Mouse (Mus musculus): ENCODE data around the gene Cdyl.

Cdyl gene

DNA sequence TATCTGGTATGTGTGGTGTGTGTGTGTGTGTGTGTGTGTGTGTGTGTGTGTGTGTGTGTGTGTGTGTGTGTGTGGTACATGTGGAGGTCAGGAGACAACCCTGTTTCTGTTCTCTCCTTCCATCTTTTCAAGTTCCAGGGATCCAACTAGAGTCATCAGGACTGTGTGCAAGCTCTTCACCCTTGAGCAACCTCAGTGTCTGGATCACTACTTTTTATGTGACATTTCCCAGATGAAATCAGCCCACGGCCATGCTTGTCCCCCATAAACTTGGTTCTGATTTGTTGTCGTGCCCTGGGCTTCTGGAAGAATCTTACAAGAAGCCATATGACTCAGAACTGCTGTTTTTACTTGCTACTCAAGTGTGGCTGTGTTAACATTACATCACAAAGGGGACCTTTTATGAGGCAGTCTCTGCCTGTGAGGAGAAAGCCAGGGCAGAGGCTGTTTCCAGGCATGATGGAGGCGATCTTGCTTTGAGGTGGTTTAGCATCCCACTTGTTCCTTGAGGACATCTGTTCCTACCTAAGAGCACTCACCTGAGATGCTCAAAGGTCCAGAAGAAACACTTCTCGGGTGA lies at the start of gene Cdyl:
Gene Cdyl (plus strand): TSS at position 428 of the 580 bp plus-strand sequence.
- DNase-seq = peak; percentile 76

DNA sequence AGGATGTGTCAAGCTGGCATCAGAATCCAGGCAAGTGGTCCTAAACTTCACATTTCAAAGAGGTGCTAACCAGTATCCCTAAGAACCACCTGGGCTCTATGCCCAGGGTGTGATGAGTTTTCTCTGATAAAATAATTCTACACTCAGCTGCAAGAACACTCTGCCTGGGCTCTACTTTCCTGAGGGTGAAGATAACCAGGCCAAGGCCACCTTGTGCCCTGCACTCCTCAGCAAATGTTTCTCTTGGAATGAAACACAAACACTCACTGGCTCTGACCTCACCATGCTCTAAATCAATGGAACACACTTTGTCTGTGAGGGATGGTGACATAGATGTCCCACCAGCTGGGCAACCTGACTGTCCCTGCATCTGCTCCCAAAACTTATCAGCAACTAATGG lies 48.9 kb upstream of the Cdyl start:
- peak; percentile 51 for DNase-seq

DNA sequence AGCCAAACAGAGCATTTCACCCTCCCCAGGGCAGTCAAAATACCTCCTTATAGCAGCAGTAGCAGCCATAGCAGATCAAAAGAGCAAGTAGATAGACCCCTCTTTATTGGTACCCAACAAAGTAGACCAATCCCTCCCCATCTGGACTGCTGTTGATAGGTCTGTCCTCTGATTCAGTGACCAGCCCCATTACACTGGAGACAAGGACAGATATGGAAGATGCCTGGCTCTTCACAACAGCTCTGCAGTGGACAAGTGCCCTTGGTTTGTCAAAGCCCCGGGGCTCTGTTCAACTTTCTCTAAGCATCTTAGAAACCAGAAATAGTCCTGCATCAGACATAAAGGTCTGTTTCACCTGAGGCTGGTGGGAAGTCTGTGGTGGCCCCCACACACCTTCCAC lies 47.1 kb upstream of the Cdyl start:
- DNase-seq = peak; percentile 62

DNA sequence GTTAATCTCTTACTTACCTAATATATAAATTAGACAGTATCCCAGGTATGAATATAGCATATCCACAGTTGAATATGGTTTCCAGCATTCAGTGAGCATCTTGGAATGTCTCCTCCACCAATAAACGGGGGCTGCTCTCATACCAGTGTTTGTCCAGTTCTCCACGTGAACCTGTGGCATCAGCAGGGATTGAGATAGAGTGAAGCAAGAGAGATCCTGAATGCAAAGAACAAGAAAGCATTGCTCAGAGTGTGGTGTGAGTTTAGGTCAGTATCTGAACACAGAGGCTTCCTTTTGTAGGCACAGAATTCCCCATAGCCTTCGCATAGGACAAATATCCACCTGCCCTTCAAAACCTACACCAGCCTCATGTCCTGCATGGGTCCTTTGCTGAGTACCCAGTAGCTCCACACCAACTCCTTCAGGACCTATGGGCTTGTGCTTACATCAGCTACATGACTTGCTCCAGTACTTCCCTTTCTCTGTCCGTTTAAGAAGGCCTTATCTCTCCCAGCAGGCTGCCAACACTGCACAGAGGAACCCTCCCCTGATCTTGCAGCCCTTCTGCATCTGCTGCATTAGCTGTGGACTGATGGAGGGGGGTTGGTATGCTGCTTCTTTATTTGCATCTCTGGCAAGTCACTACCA lies 44.7 kb upstream of the Cdyl start:
- DNase-seq = peak; percentile 79

DNA sequence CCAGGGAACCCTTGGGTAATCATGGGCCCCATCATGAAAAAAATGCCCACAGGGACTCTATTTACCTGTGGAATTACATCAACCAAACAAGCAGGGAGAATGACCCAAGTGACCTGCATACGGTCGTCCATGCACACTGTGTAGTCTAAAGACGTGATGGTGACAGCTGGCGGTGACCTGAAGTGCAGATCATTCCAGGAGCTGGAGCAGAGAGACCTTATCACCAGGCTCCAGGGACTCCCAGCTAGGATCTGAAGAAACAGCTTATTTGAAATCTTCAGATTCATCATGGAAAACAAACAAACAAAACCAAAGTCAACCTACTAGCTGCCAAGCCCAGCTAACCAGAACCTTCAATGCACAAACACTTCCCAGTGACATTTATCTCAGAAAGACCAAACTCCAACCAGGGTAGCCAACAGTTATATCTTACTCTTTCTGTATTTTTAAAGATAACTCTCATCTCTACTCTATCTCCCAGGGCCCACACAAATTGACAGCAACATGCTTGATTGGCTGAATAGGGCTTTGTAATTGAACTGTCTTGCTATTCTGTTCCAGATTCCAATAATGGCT lies 43.0 kb upstream of the Cdyl start:
- peak; percentile 64 for DNase-seq

DNA sequence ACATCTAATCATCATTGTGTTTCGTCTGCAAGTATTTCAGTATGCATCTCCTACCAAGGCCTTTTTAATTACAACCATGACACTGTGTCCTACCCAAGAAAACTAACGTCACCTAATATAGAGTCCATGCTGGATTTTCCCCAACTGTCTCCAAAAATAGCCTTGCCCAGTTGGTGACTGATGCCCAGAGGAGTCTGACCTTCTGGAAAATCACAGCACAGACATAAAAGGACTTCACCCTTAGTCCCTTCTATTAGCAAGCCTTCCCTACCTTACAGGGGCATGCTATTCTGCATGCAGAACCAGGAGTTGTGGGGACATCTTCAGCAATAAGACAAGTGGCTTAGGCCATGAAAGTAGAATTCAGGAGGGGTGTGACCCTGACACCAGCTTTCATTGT lies 40.3 kb upstream of the Cdyl start:
- peak; percentile 89 for DNase-seq

DNA sequence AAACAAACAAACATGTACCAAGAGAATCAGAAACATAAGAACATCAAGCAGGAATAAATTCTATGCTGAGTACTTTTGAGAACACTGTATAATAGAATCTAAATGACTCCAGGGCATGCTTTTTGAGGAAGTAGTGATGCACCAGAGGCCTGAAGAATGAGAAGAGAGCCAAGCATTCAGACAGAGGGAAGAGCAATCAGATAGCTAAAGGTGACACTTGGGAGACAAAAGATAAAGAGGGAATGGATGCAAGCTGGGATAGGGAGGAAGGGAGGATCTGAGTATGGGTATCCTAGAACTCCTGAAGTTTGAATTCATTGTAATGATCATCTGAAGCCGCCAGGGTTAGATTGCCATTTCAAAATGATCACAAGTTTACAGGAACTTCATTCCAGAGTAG lies 38.9 kb upstream of the Cdyl start:
- no peak for DNase-seq

DNA sequence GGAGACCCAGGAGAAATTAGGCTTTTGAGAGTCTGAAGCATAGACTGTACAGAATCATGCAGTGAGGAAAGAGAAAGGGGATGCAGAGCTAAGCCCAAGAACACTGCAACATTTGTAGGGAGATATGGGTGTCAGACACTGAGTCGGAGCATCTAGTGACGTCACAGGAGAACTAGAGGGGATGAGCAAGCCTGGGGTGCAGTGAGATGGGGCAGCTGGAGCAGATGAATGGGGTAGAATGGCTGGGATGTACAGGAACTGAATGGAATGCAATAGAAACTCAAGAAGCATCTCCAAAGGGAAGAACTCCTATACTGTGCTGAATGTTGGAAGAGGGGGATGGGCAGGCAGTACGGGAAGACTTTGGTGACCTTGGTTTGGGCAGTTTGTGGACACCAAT lies 34.8 kb upstream of the Cdyl start:
- peak; percentile 74 for DNase-seq

DNA sequence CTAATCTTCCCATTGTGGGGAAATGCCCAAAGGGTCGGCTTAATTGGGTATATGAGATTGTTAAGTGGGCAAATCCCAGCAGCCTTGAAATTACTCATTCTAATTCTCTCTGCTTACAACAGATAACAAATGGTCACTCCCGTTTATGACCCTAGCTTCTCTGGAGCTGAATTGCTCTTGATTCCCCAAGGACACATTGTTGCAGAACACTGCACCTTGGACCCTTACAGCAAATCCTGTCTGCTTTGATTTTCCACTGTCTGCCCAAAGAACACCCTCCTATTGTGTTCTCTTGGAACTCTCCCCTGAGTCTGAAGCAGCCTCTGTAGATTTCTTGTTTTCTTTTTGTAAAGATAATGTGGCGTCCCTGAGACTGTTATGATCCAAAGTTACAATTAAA lies 34.1 kb upstream of the Cdyl start:
- DNase-seq = no peak

DNA sequence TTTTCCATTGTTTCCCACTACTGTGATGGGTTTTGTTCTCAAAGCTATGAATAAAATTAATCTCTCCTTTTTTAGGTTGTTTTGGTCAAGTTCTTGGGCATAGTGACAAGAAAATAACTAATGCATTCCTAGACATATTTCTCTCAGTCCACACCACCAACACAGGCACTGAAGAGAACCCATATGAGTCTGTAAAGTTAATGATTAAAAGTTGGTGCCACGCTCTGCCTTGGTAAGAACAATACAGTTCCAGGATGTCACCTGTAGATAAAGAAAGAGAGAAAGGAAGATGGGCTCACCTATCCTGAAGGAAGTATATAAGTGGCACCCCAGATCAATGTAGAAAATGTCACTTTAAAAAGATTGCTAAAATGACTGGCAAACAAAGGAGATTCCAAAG lies 32.3 kb upstream of the Cdyl start:
- DNase-seq = no peak

DNA sequence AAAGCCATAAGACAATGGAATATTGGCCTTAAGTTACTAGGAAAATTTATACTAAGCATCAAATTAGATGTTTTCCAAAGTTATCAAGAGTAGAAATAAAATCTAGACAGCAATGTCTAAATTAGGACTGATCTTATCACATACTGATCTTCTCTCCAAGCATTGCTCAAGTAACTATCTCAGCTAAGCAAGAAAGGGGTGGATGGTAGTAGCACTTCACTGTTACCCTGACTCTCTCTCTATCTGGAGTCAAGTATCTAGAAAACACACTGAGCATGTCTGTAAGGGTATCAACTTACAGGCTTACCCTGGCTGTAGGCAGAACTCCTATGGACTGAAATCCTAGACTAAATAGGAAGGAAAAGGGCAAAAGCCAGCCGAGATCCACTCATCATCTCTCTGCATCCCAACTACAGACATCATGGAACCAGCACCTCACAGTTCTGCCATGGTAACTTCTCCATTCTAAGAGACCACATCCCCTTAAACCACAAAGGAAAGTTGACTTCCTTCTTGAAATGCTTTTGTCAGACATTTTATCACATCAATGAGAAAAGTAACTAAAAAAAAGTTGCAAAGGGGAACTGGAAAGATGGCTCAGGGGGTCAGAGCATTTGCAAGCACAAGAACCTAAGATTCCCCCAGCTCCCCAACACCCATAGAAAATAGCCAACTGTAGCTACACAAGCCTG lies 12.4 kb upstream of the Cdyl start:
- peak; percentile 86 for DNase-seq

DNA sequence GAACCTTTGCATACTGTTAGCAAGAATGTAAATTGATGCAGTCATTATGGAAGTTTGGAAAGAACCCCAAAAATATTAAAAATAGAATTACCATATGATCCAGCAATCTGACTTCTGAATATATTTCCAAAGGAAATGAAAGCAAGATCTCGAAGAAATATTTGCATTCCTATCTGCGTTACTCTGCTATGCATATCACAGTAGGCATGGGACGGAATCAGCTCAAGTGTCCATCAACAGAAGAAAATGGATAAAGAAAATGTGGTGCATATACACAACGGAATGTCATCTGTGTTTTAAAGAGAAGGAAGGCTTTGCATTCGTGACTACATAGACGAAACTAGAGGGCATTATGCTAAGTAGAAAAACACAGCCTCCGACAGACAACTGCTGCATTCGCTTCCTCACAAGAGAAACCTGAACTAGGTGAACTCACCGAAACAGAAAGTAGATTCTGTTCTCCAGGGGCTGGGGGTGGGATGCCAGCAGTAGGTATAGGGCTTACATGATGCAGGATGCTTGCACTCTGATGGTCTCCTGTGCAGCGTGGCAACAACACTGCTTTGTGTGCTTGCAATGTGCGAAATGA lies 9.3 kb upstream of the Cdyl start:
- peak; percentile 46 for DNase-seq

DNA sequence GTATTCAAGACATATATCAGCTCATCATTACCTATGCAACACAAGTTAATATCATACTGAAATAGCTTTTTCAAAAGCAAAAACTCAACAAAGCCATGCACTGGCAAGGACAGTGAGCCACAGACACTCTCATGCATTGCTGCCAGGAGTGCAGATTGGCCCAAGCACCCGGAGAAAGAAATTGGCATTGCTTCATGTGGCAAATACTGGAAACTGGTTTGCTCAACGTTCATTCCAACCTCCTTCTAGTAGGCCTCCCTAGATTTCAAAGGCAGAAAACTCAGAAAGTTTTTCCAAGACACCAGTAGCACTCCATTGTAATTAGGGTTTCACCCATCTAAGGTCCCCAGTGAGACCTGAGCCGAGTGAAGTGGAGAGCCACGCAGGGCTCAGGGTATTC lies 6.8 kb upstream of the Cdyl start:
- peak; percentile 84 for DNase-seq

DNA sequence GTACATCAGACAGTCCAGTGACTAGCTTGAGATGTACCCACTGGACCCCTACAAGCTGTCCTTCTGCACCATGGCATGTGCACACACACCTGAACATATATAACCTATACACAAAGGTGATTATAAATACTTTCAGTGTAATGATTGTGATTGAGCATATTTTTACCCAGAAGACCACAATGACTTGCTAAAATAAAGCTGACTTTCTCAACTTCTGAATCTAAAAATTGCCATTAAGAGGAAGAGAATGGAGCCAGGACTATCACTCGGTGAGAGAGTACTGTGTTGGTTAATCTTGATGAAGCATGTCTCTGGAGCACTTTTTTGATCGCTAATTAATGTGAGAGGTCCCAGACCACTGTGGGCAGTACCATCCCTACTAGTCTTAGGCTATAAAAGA lies 2.8 kb upstream of the Cdyl start:
- peak; percentile 18 for DNase-seq

DNA sequence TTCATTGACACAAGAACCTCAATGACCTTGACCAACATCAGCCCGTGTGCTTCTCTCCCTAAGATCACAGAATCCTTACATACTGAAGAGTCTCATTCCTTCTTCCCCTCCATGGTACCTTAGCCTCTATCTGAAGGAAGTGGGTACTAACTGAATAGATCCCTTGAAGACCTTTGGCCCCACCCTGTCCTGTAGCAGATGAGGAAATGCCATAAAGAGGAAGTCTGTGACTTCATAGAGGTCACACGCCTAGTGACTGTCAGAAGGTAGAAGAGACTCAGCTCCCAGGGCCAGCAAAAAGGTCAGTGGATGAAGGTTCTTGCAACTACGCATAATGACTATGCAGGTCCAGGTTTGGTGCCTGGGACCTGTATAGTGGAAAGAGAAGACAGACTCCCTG lies 5.8 kb downstream of the Cdyl start:
- peak; percentile 83 for DNase-seq

DNA sequence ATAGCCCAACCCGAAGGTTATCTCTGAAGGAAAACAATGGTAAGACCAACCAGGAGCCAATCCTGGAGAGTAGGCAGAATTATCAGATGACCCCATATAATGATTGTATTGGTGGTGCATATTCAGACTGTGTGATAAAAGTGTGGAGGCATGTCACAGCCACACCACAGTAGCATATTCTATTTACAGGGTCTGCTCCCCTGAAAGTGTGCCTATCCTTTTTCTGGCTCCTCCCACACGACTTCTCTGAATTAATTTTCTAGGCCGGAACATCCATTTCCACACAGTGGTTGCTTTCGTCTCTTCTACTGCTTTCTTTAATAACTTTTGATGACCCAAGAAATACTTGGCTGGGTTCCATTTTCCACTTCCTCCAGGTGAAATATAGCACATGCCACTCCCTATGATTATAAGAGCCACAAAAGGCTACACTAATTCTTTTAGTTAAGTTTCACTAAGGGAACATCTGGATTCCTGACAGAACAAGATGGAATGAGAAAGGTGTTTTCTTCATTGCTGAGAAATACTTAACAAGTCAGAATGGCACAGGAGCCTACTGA lies 10.4 kb downstream of the Cdyl start:
- DNase-seq = no peak

DNA sequence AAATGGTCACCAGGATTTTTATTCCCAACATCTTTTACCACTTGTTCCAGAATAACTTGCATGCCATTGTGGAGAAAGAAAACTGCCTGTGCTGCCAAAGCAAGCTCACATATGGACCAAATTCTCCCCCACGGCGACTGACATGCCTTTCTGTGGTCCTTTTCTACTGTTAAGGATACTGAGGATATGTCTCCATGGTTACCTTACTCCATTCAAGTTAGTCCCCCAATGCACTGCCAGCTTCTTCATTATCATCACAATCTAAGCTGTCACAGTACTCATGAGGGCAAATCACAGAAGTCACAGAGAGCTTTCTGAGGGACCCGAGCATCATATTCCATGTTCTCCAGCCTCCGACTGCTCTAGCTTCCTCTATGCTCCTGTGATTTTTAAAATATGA lies 11.2 kb downstream of the Cdyl start:
- peak; percentile 70 for DNase-seq

DNA sequence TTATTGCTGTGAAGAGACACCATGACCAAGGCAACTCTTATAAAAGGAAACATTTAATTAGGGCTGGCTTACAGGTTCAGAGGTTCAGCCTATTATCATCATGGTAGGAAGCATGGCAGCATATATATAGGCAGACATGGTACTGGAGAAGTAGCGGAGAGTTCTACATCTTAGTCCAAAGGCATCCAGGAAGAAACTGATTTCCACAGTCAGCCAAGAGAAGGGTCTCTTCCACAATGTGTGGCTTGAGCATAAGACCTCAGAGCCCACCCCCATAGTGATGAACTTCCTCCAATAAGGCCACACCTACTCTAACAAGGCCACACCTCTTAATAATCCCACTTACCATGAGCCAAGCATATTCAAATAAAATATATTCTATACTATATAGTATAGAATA lies 17.3 kb downstream of the Cdyl start:
- DNase-seq = peak; percentile 24

DNA sequence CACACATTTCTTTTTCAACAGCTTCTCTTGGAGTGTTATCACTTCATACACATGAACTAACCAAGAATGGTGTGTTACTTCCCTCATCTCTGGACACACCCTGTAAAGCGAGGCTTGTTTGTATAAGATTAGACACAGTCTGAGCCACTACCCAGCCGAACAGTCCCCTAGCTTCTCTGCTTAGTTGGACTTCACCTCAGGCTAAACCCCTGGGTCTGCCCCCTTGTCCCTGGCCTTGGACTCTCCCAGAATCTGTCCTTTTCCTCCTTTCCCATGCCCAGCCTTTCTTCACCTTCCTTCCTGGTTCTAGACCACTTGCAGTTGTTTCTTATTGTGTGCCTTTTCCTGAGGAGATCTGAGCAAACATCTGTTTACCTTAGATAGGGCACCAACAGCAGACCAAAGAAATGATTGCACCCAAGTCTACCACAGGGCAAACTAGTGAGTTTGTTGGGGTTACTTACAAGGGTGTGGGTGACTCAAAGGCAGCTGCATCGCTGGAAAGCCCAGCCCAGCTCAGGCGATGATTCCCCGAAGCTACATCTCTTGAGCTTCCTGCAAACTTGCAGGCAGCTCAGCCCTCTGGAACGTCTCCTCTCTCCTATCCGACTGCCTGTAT lies 17.9 kb downstream of the Cdyl start:
- DNase-seq = peak; percentile 59

DNA sequence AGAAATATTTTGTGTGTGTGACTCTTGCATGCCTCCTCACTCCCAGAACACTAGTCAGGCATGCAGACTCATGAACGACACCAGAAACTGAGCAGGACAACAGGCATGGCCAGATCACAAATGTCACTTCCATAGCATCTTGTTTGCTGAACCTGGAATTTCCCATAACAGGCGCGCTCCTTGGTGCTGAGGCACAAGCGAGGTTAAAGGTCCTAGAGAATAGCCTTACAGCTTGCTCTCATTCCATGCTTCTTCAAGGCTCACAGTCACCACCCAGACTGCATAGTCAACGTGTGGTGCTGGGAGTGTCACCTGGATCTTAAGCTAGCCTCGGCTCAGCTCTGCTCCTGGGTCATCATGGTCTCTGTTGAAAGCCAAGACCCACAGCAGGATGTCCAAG lies 19.1 kb downstream of the Cdyl start:
- DNase-seq = peak; percentile 70

DNA sequence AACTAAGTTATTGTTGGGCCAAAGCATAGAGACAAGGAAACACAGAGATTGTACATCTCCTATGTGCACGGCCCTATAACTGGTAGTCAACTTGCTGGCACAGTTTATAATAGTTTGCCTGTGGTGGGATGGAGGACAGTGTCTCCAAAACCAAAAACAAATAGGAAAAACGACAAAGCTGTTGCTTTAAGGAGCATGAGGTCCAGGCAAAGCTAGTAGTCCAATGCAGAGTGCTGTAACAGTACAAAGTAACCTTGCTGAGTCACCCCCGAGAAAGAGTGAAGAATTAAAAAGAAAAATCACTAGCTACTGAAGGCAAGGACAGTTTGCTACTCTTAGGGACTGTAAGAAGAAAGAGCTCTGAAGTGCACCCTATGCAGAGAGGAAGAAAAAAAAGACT lies 21.7 kb downstream of the Cdyl start:
- peak; percentile 53 for DNase-seq

DNA sequence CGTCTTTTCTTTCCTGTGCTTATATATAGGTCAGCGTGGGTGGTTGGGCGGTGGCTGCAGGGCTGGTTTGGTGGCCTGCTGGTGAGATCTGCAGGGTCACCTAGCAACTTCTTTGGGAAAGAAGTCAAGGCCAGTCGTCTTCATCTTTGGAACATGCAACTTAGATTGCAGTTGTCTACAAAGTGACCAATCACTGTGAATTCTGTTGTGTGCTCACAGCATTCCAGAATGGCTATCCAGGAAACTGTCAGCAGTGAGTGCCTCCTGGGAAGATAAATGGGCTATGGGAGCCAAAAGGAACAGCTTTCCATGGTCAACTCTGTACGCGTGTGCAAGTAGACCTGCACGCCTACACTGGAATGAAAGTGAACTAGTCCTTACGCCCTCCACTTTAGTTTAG lies 26.6 kb downstream of the Cdyl start:
- peak; percentile 90 for DNase-seq

DNA sequence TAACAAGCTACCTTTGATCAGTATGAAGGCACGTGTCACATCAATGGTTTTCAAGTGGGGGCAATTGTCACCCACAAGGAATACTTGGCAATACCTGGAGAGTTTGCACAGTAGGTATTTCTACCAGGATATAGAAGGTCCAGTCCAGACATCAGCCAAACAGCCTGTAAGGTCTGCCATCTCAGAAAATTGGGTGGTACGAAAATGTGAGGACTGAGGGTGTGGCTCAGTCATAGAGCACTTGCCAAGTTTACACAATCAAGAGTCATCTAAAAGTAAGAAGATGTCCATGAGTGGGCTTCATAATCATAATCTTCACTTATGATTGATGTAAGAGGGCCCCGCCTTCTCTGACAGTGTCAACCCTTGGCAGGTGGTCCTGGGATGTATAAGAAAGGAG lies 29.9 kb downstream of the Cdyl start:
- peak; percentile 35 for DNase-seq

Measured in heart, adult 11 months (tissue).